Mouse (Mus musculus) heart, postnatal 10 days (tissue): ENCODE data around the gene Glyr1. TPM values are rescaled to one million over a fixed set of nuclear protein-coding genes. Genes with fewer than 3 reads are reported as not detected.

Experiments
- DNase-seq, 2 experiments: peaks; one replicate each; pipeline ENCODE4 v3.0.0; 2021
- intact Hi-C: fragments of 180-260 bp; cut with DNase I; formaldehyde crosslinking; loops from one replicate; pipeline ENCODE4 v1.15.1; 2025
- total RNA-seq, 2 experiments: library from RNA; stranded (reverse); gene quantifications; 2 replicates each; pipeline ENCODE4 v1.2.3; 2021

Gene Glyr1
- 10 to 100 TPM; 57.2 to 60.4 TPM for total RNA-seq

DNA sequence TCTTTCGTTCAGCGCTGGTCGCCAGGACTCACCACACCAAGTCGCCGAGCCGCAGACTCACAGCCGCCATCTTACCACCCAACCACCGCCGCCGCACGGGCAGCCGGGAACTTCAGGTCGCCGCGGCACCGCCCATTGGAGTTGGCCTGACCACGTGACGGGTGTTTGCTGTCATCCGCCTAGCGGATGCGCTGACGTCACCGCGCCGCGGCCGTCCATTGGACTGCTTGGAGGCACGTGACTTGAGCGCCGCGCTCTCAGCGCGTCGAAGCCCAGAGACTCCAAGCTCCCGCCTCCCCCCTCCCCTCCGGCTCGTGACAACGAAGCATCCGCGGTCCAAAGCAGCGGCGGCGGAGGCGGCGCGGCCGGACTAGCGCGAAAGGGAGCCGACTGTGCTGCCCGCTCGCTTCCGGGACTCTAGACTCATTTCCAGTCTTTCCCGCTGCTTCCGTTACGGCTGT lies at the start of gene Glyr1, which contains the start of gene Ubn1:
Gene Glyr1, minus strand, starts transcription at position 90 of the 461 bp plus-strand sequence.
Gene Ubn1, plus strand, starts transcription at position 284 of the 461 bp plus-strand sequence.
- intact Hi-C loops: no loop called here
- DNase-seq: peak; percentile 99

DNA sequence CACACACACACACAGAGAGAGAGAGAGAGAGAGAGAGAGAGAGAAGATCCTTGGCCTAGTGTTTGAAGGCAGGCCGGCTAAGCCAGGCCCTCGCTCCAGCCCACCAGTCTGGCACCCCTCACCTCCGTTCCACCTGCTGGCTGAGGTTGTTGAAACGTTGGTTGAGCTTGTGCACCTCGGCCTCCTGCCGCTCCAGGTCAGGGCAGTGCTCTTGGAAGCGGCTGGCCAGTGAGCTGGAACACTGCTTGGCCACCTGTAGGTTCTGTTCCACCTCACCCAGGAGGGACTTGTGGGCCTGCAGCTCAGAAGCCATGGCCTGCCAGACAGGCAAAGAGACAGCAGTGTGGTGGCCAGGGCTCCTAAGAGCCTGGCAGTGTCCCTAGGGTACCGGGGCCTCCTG lies 46.8 kb upstream of the Glyr1 start:
- intact Hi-C loops: no loop called here
- no peak for DNase-seq

DNA sequence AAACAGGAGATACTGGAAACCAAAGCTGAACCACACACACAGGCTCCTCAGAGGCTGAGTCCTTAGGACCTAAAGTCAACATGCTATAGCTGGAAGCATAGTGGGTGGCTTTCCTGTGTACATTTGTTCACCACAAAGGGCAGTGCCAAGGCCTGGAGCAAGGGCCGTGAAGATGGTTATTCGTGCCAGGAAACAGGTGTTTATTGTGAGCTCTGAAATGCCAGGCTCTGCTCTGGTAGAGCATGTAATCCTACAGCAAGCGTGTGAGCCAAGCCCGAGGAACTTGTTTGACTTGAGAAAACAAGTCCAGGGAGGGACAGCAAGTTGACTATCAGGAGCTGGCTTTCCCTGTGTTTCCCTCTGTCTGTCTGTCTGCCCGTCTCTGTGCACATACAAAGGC lies 43.6 kb upstream of the Glyr1 start:
- intact Hi-C loops: no loop called here

GRCm38 (mm10) chr16:5089021-5089420 lies 39.4 kb upstream of the Glyr1 start:
- intact Hi-C loops: no loop called here
- no peak for DNase-seq

More for the DNA sequence above, 43.6 kb upstream of the Glyr1 start:
- DNase-seq: no peak

DNA sequence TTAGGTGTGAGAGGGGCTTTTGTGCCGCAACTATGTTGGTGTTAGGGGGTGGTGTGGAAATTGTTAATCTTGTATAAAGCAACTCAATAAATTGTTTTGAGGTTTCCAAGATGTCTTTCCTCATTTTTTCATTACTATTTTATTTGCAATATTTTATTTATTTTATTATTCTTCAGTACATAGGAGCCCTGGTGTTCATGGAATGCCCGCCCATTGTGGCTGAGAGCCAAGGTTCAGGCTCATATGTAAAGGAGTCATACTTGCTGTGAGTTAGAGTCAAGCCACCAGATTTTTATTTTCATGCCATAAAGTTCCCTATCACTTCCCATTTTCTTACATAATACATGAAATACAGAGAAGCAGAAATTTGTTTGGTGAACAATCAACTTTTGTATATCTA lies 36.5 kb upstream of the Glyr1 start:
- intact Hi-C loops: no loop called here
- DNase-seq: no peak

- intact Hi-C loops: no loop called here
- no peak for DNase-seq
Measured at GRCm38 (mm10) chr16:5085196-5085595, 35.5 kb upstream of the Glyr1 start.

DNA sequence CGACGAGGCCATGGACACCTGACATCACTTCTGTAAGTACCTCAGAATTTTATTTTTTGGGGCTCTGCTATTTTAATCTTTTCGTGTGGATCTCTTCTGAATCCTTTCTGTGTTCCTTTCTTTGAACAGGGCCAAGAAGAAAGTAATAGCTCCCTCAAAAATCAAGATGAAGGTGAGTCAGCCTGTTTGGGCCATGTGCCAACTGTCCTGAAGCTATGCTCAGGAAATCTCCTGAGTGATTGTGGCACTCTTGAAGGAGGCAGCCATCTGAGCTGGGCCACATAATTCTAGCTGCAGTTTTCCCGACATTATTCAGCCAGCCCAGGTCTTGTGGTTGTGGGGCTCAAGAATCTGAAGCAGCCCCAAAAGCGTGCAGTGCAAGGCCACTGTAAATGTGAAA lies 24.7 kb upstream of the Glyr1 start:
- no peak for DNase-seq
- intact Hi-C loops: no loop called here

- no peak for DNase-seq
- intact Hi-C loops: no loop called here
Measured at GRCm38 (mm10) chr16:5071974-5072373, 22.3 kb upstream of the Glyr1 start.

DNA sequence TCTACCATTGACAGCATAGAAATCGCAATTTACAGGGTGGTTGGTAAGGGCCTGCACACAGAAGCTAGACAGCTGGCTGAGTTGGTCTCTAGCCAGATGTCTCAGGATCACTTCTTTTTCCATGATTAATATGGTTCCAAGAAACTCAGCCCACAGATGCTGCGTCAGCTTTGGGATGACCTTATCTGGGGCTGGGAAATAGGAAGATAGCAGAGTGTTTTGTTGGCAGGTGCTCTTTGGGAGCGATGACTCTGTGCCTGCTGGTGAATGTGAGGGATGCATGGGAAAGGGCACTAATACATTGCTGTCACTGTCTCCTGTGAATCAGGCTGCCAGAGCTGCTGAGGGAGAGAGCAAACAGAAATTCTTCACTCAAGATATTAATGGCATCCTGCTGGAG lies 20.7 kb upstream of the Glyr1 start:
- intact Hi-C loops: no loop called here
- peak; percentile 27 to 35 for DNase-seq

- intact Hi-C loops: no loop called here
- no peak for DNase-seq
Measured at GRCm38 (mm10) chr16:5063472-5063871, 13.8 kb upstream of the Glyr1 start.

- peak; percentile 12 to 29 for DNase-seq
- intact Hi-C loops: loop anchor here (5.0 kb wide), 1 partner anchor 84 kb away; no protein-coding TSS in a partner anchor
Measured at GRCm38 (mm10) chr16:5058114-5058513, 8.5 kb upstream of the Glyr1 start.

DNA sequence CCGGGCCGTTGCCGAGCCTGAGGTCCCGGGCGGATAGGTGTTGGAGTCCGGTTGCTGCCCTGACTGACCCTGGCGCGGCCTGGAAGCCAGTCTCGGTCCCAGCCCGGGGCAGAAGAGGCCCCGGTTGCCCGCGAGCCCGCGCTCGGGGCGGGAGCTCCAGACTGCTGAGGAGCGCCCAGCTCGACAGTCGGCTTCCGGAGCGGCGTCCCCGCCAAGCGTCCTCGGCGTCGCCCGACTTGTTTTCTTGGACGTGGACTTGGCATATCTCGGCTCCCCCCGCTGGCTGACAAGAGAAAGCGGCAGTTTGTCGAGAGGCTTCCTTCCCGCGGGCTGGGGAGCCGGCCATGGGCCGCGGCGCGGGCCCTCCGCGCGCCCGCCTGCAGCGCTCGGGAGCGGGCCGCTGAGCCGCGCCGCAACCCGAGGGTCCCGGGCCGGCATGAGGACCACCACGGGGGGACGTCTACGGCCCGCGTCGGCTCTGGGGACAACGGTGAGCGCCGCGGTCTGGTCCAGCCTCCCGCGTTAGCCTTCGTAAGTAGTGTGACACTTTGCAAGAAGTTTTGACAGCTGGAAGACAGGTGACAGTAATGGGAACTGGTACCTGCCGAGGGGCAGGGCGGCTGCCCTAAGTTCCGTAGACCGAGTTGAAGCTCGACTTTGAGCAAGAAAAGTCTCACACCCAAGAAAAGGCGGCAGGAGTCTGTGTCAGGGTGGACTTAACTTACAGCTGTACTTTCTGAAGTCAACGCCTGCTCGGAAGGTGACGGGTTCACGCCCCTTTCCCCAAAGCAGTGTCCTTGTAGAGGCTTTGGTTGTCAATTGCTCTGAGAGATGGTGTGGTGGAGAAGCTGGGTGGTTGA lies 818 bp upstream of the Glyr1 start:
- intact Hi-C loops: no loop called here
- peak; percentile 86 to 87 for DNase-seq

DNA sequence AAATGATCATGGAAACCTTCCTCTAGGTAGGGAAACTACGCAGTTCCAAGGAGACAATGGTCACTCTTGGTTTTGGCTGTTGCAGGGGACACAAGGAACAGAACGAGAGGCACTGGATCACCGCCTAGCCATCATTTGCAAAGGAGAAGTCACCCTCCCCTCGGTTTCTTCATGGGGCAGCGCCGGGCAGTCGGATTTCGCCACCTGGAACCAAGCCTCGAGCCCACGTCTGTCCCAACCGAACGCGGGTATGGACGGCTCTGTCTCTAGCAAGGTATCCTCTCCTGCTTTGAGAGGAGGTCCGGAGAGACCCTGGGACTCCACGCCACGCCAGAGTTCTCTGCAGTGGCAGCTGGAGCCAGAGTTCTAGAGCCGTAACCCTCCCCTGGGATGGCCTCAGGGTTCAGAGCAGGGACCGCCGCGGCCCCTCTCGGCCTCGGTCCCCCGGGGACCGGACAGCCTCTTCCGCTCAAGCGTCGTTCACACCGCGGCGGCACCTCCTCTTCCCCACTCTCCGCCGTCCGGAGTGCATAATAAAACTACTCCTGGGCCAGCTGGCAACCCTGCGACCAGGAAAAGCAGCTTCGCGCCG lies 385 bp downstream of the Glyr1 start:
- DNase-seq: no peak
- intact Hi-C loops: no loop called here

DNA sequence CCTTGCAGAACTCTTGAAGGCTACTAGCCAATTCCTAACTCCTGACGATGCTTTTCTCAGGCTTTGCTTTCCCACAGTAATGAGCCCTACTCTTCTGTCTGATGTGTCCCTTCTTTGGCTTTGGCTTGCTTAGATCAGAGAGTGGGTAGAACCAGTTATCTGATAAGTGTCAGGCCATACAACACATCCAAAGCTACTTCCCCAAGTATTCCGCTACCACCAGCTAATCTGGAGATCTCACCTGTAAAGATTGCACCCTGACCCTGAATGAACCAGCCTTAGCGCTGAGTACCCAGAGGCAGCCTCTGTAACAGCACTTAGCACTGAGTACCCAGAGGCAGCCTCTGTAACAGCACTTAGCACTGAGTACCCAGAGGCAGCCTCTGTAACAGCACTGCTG lies 4.3 kb downstream of the Glyr1 start:
- intact Hi-C loops: no loop called here
- DNase-seq: no peak

DNA sequence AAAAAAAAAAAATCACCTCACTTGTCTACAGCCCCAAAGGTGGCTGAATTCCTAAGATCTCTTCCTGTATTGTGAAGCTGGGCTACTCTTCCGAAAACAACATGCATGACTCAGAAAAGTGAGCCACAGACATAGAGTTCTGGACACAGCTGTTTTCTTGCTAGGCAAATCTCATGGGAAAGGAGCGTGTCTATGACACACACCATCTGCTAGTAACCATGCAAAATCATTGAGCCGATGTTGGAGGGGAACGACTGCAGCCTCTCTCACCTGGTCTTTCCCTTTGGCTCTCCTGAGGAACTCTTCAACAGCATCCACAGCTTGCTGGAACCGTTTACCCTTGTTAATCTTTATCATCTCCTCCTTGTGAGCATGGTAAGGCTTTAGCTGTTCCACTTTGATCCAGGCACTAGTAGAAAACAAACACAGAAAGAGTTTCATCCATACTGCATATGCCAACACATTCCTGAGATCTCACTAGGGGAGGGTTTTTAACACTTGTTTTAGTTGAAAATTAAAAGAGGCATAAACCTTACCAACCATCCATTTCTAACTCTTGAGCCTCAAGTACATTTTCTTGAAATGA lies 12.9 kb downstream of the Glyr1 start:
- intact Hi-C loops: no loop called here
- DNase-seq: peak; percentile 50 to 53

DNA sequence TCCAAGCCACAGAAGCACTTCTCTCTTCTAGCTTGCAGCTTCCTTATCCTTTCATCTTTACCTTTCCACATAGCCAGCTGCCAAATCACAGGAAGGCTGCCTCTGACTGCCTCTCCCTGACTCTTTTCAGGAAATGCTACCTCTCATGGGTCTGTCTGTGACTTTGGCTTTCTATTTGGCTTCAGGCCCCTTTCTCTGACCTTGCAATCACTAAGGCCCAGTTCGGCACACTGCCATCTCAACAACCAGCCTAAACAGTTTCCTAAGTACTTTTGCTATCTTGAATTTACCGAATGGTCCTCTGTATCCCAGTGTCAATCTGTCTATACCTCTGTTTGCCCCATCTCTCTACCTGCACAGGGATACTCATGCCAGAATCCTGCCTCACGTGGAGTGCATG lies 14.1 kb downstream of the Glyr1 start:
- intact Hi-C loops: no loop called here
- no peak for DNase-seq

GRCm38 (mm10) chr16:5029847-5030246 lies 19.8 kb downstream of the Glyr1 start:
- DNase-seq: no peak
- intact Hi-C loops: no loop called here

DNA sequence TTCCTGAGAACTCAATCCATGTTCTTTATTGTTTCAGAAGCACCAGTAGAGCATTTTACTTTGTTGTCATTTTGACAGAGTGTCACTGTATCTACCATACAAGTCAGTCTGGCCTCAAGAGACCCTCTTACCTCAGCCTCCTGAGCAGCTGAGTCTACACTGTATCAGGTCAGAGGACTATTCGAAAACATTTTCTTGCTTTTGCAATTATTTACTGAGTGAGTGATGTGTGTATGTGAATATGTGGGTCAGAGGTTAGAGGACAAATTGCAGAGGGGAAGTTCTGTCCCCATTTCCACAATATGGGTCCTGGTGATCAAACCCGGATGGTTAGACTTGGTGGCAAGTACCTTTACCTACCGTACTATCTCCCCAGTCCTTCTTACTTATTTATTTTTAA lies 25.6 kb downstream of the Glyr1 start:
- intact Hi-C loops: no loop called here
- DNase-seq: no peak

- intact Hi-C loops: no loop called here
- DNase-seq: no peak
Measured at GRCm38 (mm10) chr16:5014578-5014977, 35.1 kb downstream of the Glyr1 start.

DNA sequence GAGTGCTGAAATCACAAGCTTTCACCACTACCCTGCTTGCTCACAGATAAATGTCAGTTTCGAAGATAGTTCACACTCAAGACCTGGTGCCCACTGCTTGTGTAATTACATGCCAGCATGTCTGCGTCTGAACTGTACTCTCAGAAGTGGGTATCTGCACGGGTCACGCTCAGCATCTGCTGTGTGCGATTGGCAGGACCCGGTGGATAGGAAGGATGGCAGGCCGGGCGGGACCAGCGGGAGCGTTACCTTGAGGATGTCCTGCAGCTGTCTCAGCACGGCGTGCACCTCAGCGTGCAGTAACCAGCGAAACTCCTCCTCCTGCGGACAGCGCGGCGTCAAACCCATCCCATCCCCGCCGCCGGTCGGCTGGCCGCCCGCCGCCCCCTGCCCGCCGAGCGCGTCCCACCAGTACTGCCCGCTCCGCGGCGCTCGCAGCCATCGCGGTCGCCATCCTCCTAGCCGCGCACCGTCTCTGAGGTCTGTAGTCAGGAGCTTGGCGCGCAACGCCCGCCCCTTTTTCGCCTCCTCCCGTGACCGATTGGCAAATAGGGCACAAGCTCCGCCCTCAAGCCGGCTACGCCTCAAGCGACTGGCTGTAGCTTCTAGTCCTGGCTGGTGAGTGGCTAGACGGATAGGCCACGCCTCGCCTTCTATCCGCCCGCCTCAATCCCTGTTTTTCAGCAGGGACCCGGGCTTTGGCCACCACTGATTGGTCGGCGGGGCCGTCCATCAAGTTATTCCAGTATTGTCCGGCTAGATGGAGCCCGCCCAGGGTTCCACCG lies 36.4 kb downstream of the Glyr1 start, which contains the start of gene Rogdi:
Gene Rogdi, minus strand, starts transcription at position 500 of the 785 bp plus-strand sequence.
- peak; percentile 98 to 99 for DNase-seq
- intact Hi-C loops: loop anchor here (2.0 kb wide), 1 partner anchor 46 kb away; no protein-coding TSS in a partner anchor
